Mouse (Mus musculus) spleen, adult 18-20 months (tissue): ENCODE measurements around the gene Frat2.
"Not testable (repeated sequence)": the region's sequence is repeated elsewhere in the genome, so short reads cannot be mapped to it uniquely, and the experiment has no call there.

Source experiments
- DNase-seq, 2 experiments: peaks; one replicate each; pipeline ENCODE4 v3.0.0; 2022; ENCODE audit warnings: mixed read lengths in 2 of 2

Frat2 gene

DNA sequence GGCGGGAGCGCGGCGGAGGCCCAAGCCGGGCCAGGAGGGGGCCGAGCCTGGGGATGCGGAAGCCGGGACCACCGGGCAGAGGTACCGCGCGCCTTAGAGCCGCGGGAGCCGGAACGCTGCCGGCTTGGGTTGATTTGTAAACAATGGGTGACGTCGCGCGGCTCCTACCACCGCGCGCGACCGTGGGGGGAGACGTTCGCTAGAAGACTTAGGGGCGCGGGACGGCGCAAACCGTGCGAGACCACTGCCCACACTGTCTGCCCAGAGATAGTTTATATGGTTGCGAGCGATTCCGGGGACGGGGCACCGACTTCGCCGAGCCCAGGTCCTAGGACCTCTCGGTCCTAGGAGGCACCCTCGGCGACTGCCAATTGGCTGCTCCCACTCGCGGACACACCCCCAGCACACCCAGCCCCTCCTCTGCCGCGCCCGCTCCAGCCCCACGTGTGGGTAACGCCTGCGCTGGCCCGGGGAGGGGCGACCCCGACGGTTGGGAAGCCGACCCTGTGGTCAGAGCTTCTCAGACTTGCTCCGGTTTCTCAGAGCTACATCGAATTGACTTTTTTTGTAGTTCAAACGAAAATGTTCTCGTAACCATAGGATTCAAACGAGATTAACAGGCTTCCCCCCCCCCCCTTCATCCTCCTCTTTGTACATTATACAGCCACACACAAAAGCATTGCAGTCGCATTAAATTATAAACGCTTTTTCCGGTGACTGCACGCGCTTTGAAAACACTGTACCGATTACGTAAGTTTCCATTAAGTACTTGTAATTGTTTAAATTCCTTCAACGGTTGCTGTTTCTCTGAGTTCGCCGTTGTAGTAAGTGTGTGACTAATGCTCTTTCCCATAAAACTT, at the start of gene Frat2:
Gene Frat2, minus strand, starts transcription at position 141 of the 860 bp plus-strand sequence.
- peak; percentile 80 to 84 for DNase-seq

DNA sequence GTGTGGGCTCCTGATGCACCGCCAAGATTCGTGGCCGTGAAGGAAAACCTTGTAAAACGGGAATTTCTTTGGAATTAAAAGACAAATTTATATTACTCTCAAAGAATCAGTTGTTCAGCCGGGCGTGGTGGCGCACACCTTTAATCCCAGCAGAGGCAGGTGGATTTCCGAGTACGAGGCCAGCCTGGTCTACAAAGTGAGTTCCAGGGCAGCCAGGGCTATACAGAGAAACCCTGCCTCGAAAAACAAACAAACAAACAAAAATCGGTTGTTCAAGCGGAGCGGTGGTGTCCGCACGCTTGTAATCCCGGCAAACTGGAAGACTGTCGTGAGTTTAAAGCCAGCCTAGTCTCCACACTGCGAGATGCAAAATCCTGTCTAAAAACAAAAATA, 48.4 kb upstream of the Frat2 start:
- DNase-seq = no peak

DNA sequence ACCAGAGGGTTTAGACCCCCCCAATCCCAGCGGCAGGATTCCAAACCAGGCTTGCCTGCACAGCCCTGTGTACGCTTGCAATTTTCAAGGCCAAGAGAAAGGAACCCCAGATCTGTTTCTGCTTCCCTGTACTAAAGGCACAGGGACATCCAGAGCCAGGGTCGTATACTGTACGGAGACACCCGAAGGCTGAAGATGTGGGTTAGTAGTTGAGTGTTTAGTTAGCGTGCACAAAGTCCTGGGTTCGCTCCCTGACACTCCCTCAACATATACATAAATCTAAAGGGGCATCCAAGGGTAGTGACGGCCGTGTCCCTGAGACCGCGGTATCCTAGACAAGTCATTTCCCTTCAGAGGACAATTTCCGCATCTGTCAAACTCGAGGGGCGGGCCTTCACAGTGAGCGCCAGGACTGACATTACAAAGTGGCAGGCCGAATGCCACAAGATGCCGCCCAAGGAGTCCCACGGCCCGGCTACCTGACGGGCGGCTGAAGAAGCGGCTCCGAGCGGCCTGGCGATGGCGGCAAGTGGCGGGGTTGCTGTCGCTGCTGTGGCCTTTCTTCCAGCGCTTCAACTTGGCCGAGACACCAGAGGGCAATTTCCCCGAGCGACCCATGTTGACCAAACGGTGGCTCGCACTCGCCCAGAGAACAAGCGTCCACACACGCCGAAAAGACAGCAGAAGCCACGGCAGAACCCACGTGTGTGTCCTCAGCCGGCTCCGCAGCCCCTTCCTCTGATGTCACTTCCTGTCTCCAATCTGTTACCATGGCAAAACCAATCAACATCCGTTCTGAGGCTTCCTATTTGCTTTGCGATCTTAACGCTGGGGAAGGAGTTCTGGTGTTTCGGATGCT, 47.8 kb upstream of the Frat2 start, which contains the start of gene Rrp12:
Gene Rrp12, minus strand, starts transcription at position 714 of the 859 bp plus-strand sequence.
- DNase-seq = peak; percentile 59 to 61

DNA sequence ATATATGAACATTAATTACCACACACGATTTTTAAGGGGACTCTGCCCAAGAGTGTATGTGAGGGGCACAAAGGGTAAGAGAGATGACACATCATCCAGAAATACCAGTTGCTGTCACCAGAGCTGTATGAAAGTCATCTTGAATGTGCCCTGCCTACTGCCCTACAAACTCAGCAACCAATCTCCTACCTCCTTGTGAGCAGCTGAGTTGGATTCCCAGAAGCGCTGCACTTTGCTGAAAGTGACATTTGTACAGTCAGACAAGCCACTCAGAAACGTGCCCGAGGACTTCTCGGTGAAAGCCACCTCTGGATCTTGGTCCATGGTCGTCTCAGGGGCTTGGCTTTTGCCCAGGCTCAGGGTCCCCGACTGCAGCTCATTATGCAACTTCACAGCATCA, 47.0 kb upstream of the Frat2 start:
- no peak for DNase-seq

DNA sequence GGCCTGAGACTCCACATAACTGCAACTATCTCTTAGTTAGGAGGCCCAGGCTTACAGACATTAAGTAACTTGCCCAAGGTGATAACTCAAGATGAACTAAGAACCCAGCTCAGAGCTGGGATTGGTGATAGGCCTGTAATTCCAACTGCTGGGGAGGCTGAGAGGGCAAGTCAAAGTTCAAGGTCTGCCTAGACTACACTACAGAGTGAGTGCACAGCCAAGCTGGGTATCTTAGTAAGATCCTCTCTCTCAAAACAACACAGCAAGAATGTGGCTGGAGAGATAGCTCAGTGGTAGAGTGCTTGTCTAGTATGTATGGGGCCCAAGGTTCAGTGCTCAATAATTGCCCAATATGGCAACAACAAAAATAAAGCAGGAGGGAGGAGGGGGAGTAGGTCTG, 40.3 kb upstream of the Frat2 start:
- DNase-seq = no peak

DNA sequence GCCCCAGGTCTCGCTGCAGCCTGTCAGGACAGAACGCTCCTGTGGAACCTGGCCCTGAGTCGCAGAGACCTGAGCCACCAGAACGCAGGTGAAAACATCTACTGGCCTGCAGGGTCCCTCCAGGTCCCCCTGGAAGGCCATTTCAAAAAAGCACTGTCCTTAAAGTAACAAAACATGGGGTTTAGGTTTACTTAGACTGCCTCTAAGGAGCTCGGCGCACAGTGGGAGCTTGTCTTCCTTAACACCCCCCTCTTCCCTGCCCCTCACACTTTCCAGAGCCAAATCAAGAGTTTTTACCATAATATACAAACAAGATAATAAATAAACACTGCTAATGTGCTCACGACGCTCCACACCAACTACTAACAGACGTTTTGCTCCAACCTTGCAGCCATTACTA, 36.0 kb upstream of the Frat2 start:
- no peak for DNase-seq

DNA sequence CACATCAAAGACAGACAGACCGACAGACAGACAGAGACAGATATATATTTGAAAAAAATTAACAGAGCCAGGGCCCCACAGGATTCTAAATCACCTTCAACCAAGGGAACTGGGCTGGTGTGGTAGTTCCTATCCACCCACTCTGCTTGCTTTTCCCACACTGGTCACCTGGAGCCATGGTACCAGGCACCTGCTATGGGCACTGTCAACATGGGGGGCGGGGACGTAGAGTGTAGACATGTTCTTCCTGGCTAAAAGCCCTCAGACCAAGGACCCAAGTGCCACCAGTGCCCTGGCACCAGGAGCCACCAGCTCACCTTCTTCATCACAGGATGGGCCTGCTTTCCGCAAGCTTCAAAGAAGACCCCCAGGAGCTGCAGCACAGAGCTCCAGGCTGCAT, 33.9 kb upstream of the Frat2 start:
- no peak for DNase-seq

DNA sequence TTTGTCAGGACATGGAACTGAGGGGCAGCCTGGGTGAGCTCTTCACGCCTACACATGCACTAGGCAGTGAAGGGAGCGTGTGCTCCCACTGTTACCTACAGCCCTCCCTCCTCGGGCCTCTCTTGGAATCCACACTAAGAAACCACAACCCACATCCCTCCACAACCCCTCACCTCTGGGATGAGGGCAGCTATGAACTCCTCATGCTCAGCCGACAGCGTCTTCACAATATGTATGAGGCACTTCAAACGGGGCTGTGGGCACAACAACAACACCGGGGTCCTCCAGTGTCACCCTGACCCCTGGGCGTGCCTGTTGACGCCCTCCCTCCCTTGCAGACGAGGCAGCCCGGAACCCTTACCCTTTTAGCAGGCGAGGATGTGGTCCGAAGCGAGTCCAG, 26.4 kb upstream of the Frat2 start:
- DNase-seq = no peak

DNA sequence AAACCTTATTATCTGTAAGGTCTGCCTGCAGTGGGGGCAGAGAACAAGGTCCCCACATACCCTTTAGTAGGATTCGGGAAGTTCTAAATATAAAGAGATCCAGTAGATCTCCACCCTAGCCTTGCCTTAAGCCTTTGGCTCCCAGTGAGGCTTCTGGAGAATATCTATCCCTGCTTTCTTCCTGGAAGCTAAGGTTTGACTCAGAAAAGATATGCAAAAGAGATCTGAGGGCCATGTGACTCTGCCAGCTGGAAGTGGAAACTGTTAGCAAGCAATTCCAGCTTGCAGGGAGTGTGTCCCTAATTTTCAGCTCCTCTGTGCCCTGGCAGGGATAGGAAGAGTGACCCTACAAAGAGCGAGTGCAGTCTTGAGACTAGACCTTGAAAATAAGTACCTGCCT, 24.4 kb upstream of the Frat2 start:
- no peak for DNase-seq

DNA sequence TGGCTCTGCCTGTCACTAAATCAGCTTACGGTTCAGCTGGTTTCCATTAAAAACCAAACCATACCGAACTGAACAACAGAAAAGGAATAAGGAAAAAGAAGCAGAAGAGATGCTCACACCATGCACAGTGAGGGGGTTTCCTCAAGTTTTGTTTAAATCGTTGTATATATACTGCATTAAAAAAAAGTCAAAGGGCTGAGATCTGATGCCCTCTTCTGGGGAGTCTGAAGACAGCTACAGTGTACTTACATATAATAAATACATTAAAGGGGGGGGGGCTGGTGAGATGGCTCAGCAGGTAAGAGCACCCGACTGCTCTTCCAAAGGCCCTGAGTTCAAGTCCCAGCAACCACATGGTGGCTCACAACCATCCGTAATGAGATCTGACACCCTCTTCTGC, 22.0 kb upstream of the Frat2 start:
- not testable (repeated sequence) for DNase-seq

DNA sequence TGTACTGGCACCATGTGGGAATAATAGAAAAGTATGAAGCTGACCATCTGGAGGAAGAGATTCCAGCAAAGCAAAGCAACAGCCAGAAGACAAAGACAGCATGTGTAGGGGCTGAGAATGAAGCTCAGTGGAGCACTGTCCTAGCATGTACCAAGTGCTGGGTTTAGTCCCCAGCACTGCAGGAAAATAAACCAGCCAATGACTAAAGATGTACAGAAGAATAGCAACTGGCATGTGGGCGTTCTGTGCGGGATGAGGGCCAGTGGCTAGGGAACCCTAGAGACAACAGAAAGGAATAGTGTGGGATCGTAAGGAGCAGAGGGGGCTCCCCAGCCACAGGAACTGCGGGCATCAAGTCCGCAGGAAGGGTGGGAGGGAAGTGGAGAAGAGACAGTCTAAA, 21.4 kb upstream of the Frat2 start:
- no peak for DNase-seq

DNA sequence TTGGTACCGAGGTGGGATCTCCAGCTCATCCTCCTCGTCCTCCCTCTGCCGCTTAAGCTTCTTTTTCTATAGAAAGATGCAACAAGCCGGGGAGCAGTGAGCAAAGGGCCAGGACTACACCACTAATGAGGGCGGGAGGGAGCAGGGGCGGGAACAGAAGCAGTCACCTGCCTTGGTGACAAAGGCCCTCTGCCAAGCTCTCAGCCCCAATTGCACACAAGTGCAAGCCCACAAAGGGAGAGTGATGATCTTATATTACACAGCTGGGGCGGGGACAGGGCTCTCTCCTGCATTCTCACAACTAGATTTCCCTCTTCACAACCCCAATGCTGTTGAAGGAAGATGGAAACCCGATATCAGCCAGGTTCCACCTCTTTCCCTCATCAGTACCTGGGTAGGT, 18.8 kb upstream of the Frat2 start:
- DNase-seq = no peak

DNA sequence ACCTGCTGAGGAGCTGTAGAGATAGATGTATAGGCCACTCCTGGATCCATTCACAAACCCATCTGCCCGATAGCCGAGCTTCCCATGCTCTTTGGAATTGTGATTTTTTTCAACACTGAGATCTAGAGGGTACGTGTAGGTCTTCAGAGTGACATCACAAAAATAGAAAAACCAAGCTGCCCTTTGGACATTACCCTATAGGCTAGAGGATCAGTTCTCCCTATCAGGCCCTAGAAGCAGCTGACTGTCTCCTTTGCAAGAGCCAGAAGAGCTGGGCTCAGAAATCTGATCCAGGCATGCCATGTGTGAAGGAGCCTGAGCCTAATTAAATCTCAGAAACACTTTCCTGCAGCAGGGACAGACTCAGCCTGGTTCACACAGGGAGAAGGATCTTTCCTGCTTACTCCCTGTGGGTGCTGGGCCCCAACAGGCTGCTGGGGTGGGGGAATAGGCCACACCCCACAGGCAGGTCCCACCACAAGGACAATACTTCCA, 9.9 kb upstream of the Frat2 start:
- no peak for DNase-seq

DNA sequence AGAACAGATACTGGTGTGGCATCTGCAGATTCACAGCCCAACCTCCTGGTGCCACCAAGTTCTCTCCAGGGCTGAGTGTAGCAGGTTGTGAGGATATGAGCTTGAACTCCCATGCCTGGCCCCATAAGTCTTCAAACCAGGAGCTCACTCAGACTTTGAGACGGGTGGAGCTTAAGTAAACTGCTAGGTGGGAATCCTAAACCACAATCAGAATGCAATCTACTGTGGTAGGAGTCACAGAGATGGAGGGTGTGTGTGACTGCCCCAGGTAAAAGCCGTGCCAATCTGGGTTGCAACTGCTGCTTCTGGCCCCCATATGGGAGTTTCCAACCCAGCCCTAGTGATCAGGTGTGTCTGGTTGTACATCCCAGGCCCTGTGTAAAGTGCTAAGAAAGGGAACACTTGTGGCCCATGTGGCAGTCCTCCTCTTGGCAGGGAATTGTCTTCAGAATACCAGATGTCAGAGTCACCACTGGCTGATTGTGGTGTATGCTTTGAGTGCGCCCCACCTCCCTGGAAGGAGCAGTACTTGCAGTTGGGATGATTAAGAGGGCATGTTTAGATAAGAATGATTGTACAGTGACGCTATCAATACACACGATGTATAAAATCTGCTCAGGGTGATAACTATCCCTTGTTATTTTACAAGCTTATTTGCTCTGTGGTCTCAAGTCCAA, 9.3 kb upstream of the Frat2 start:
- DNase-seq = no peak

DNA sequence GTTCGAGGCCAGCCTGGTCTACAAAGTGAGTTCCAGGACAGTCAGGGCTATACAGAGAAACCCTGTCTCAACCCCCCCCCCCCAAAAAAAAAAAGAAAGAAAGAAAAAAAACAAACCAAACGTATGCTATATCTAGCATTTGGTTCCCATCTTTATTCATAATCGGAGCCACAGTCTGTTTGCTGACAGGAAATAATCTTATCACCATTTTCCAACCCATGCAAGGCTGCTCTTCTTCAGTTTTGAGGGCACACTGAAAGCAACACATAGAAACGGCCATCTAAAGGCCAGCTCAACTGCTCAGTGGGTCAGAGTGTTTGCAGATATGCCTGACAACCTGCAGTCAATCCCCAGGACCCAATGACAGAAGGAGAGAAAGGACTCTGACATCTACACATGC, 4.5 kb upstream of the Frat2 start:
- no peak for DNase-seq

DNA sequence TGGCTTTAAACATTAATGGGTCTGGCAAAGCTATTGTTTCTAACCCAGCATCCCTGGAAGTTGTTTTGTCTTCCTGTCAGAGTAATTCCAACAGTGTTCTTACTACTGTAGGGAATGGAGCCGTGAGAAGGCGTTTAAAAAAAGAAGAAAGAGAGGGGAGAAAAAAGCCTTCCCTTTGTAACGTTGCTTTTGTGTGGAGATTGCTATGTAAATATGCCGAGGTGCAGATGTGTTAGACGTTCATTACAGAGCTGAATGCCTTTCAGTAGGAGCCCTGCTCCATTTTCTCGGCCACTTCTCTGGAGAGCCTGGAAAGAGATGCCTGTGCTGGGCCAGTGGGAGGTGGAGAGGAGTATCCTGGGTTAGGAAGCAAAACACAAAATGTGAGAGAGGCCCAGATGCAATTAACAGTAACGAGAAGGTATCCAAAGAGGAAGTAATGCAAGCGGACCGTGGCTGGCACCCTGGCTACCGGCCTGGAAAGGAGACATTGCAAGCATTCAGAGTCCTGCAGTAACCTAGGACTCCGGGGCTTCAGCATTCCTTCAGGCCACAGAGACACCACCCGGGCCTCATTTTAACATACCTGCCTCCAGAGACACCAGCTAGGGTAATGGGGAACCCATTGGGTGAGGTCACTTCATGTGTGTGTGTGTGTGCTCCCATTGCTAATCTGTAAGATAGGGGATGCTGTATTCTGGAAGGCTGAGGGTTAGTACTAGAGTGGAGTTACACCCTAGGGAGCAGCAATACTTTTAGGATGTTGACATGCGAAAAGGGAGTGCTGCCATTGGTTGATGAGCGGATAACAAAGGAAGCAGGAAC, 3.0 kb upstream of the Frat2 start:
- peak in 1 of 2 experiments; percentile 7 for DNase-seq

DNA sequence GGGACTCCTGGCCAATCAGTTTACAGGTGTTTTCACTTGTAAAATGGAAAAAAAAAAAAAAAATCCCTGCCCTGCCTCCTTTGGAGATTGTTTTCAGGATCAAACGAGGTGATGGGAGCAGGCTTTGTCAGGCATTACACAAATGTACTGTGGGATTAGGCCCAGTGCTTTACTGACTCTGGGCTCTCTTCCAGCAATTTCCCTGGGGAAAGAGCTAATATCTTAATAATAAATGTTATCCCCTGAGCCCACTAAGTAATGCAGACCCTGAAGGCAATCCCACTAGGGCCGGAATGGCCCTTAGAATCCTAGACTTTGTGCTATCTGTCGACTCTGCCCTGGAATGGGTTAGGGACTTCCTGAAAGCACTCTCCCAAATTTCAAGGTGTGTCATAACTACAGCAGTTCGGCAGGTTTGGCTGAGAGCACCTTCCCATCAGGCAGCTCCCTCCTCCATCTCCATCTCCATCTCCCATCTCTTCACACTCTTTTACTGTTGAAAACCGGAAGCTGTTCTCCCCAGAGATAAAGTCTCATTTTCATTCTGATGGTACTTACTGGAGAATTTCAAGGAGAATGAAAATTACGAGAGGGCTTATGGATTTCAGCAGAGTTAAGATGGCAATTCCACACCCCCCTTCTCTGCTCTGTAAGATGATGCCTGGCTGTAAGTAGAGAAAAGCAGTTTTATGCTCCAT, 2.2 kb upstream of the Frat2 start:
- no peak for DNase-seq

DNA sequence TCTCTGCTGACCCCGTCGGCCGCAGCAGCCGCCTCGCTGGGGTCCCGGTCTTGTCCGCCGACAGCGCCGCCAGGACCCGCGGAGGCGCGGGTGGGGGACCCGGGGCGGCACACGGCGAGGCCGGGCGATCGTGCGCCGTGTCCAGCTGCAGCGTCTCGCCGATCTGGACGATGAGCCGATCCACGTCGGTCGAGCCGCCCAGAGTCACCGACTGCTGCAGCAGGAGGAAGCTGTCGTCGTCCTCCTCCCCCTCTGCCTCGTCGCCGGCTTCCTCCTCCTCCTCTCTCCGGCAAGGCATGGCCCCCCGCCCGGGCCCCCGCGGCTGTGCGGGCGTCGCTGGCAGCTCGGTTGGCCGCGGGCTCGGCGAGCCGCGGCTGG, 329 bp downstream of the Frat2 start:
- DNase-seq = not testable (repeated sequence)

DNA sequence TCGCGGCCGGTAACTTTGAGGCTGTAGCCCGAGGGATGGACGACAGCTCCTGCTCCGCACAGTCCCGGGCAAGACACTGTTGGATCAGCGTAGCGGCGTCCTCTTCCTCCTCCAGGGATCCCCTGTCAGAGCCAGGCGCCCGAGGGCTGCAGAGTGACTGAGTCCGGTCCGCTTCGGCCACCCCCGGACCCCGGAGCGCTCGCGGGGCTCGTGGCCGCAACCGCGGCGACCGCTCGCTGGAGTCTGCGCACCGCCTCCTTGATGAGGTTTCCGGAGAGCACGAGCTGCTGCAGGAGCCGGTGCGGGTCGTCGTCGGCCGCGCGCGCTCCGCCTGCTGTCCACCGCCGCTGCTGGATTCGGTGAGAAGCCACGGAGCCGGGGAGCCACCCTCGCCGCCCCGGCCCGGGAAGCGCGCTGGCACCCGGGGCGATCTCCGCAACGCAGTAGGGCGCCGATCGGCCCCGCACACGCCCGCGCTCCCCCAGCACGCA, 796 bp downstream of the Frat2 start:
- DNase-seq = peak; percentile 17 to 45

DNA sequence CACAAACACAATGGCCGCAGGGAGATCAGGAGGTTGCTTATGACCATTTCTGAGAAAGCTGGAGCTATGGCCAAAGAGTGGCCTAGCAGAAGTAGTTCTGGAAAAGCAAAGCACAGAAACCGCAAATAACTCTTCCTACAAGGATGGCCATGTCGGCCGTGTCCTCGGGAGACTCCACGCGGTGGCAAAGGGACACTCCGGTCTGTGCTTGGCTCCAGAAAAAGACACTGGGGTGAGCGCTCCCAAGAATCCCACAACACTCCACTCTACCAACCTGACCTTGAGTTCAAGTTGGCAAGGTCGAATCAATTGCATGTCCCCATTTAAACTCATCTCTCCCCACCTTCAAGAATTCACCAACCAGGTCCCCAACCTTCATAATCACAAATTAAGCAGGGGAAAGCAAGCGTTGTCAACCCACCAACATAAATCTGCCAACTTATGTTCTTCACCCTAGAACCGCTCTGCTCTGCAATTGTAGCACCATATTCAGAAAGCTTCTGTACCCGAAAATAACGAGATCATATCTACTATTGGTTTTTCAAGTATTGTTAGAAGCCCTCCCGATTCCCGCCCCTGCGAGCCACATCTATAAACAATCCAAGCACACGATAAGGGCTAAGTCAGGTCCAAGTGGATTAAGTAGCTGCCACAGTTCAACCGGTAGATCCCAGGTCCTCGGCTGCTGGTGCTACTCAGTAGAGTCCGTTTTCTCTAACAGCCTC, 1.4 kb downstream of the Frat2 start:
- no peak for DNase-seq

DNA sequence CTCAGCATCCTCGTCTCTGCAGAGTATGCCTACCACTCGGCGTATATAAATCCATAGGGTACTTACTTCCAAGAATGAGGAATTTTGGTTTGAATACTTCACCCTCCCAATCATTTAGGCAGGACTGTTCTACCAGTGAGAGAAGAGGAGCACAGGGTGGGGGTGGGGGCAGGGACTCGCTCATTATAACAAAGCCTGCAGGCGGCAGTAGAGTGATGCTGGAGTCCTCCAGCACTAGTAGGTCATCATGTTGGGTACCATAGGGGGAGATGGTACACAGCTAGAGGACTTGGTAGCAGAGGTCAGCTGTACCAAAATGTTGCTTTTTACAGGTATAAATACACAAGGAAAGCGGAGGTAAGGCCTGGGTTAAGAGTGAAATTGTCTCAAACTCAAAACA, 3.6 kb downstream of the Frat2 start:
- DNase-seq = no peak
